Mouse (Mus musculus): ENCODE data around the gene Ncam1. TPM values are rescaled to one million over a fixed set of nuclear protein-coding genes. Genes with fewer than 3 reads are reported as not detected.

Gene Ncam1
- total and polyA plus RNA-seq, 2 experiments from 2014 or later: 517 to 524 TPM

- Histone ChIP-seq H3K4me1 (ENCODE audit: insufficient read depth) (no peaks in the 10 kb centered on the region), H3K27me3 (ENCODE audit: insufficient read depth, low read length) (no peaks in the 10 kb centered on the region), H3K36me3 (ENCODE audit: insufficient read depth) (no peaks in the 10 kb centered on the region), H3K4me3 (ENCODE audit: low read depth, low read length) (no peak overlapping the region), H3K9ac (no peak overlapping the region), H3K9me3 (ENCODE audit: low read length) (no peaks in the 10 kb centered on the region), H3K27ac (ENCODE audit: low read depth, low read length) (no peak overlapping the region), H3K4me2 (ENCODE audit: low read depth) (no peak overlapping the region)
- no peak for DNase-seq
- no peak for ATAC-seq
- WGBS: 76% methylated on average over 8 of the region's 8 CpGs
- no peak for TF ChIP-seq CTCF (IDR thresholded peaks at IDR 0.05; ENCODE audit: low read depth)
These were observed 115.0 kb downstream of the Ncam1 start for GRCm38 (mm10) chr9:49683566-49684273.

- H3K27ac ChIP-seq (ENCODE audit: low read depth, low read length): no peak overlapping the region
- no peaks in the 10 kb centered on the region for H3K27me3 ChIP-seq (ENCODE audit: insufficient read depth, low read length)
- TF ChIP-seq CTCF (IDR thresholded peaks at IDR 0.05; ENCODE audit: low read depth): no peak
- DNase-seq: no peak
- H3K4me3 ChIP-seq (ENCODE audit: low read depth, low read length): no peak overlapping the region
- no peak overlapping the region for H3K4me2 ChIP-seq (ENCODE audit: low read depth)
- H3K4me1 ChIP-seq (ENCODE audit: insufficient read depth): no peaks in the 10 kb centered on the region
- H3K9me3 ChIP-seq (ENCODE audit: low read length): no peaks in the 10 kb centered on the region
- no peak; the same call in 1 of the 2 replicates for ATAC-seq
- H3K36me3 ChIP-seq (ENCODE audit: insufficient read depth): no peaks in the 10 kb centered on the region
- no peak overlapping the region for H3K9ac ChIP-seq
- whole genome bisulfite sequencing: 76% methylated on average over 7 of the region's 7 CpGs
These were observed 116.8 kb downstream of the Ncam1 start for GRCm38 (mm10) chr9:49681848-49682469.

DNA sequence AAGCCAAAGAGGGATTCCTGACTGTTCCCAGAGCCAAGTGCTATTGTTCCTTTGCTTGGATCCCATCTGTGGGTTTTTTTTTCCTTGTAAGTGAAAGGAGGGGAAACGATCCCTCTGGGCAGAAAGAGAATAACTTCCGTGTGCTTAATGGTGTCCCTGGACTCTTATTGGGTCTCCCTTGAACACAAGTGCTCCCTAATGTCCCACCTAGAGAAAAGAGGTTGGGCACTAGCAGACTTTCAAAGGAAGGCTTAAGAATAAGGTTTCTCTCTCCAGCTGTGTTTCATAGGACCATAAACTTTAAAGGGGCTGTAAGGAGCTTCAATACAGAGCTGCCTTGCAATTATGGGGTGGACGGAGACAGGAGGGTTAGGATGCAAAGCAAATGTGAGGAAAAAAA, 119.5 kb downstream of the Ncam1 start:
- Histone ChIP-seq H3K27ac (ENCODE audit: low read depth, low read length) (no peak overlapping the region), H3K9ac (no peak overlapping the region), H3K9me3 (ENCODE audit: low read length) (no peaks in the 10 kb centered on the region), H3K4me1 (ENCODE audit: insufficient read depth) (no peaks in the 10 kb centered on the region), H3K4me3 (ENCODE audit: low read depth, low read length) (no peak overlapping the region), H3K27me3 (ENCODE audit: insufficient read depth, low read length) (no peaks in the 10 kb centered on the region), H3K4me2 (ENCODE audit: low read depth) (no peak overlapping the region), H3K36me3 (ENCODE audit: insufficient read depth) (peaks cover 3% of the 10 kb centered on the region; the same call in 1 of the 2 replicates)
- WGBS: 38% methylated on average over 3 of the region's 3 CpGs
- TF ChIP-seq CTCF (IDR thresholded peaks at IDR 0.05; ENCODE audit: low read depth): no peak
- no peak for ATAC-seq
- no peak for DNase-seq

GRCm38 (mm10) chr9:49675696-49676465, 122.8 kb downstream of the Ncam1 start:
- Histone ChIP-seq H3K4me3 (ENCODE audit: low read depth, low read length) (no peak overlapping the region), H3K4me1 (ENCODE audit: insufficient read depth) (no peaks in the 10 kb centered on the region), H3K27me3 (ENCODE audit: insufficient read depth, low read length) (no peaks in the 10 kb centered on the region), H3K27ac (ENCODE audit: low read depth, low read length) (no peak overlapping the region), H3K36me3 (ENCODE audit: insufficient read depth) (peaks cover 3% of the 10 kb centered on the region; the same call in 1 of the 2 replicates), H3K4me2 (ENCODE audit: low read depth) (no peak overlapping the region), H3K9ac (no peak overlapping the region), H3K9me3 (ENCODE audit: low read length) (no peaks in the 10 kb centered on the region)
- TF ChIP-seq CTCF (IDR thresholded peaks at IDR 0.05; ENCODE audit: low read depth): no peak
- DNase-seq: no peak
- no peak for ATAC-seq
- 62% methylated on average over 9 of the region's 9 CpGs for WGBS

GRCm38 (mm10) chr9:49672646-49673199, 126.0 kb downstream of the Ncam1 start:
- Histone ChIP-seq H3K27ac (ENCODE audit: low read depth, low read length) (no peak overlapping the region), H3K9ac (no peak overlapping the region), H3K4me1 (ENCODE audit: insufficient read depth) (no peaks in the 10 kb centered on the region), H3K27me3 (ENCODE audit: insufficient read depth, low read length) (no peaks in the 10 kb centered on the region), H3K36me3 (ENCODE audit: insufficient read depth) (peaks cover 3% of the 10 kb centered on the region; the same call in 1 of the 2 replicates), H3K9me3 (ENCODE audit: low read length) (no peaks in the 10 kb centered on the region), H3K4me3 (ENCODE audit: low read depth, low read length) (no peak overlapping the region), H3K4me2 (ENCODE audit: low read depth) (no peak overlapping the region)
- 24% methylated on average over 6 of the region's 6 CpGs for WGBS
- no peak for ATAC-seq
- no peak for TF ChIP-seq CTCF (IDR thresholded peaks at IDR 0.05; ENCODE audit: low read depth)
- DNase-seq: no peak

DNA sequence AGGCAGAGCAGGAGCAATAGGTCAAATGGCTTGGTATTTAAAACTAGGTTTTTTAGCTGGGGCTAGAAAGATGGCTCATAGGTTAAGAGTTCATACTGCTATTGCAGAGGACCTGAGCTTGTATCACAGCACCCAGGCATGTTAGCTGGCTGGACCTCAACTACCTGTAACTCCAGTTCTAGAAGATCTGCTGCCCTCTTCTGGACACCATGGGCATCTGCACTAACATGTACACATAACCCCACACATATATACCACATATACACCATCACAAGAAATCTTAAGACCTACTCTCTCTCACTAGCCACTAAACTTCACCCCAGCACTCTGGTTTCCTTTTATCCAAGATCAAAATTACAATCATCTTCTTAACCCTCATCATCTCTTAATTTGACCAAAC, 131.7 kb downstream of the Ncam1 start:
- H3K36me3 ChIP-seq (ENCODE audit: insufficient read depth): no peaks in the 10 kb centered on the region
- no peak overlapping the region for H3K27ac ChIP-seq (ENCODE audit: low read depth, low read length)
- no peak overlapping the region for H3K9ac ChIP-seq
- no peak overlapping the region for H3K4me3 ChIP-seq (ENCODE audit: low read depth, low read length)
- TF ChIP-seq CTCF (IDR thresholded peaks at IDR 0.05; ENCODE audit: low read depth): no peak; the same call in 1 of the 2 replicates
- no peaks in the 10 kb centered on the region for H3K27me3 ChIP-seq (ENCODE audit: insufficient read depth, low read length)
- H3K4me2 ChIP-seq (ENCODE audit: low read depth): no peak overlapping the region
- ATAC-seq (no peak), DNase-seq (no peak)
- H3K9me3 ChIP-seq (ENCODE audit: low read length): no peaks in the 10 kb centered on the region
- H3K4me1 ChIP-seq (ENCODE audit: insufficient read depth): no peaks in the 10 kb centered on the region
